Mouse (Mus musculus) MEL (cell line): Measurements from ENCODE around the gene Cdkal1. TPM values are rescaled to one million over a fixed set of nuclear protein-coding genes. Genes with fewer than 3 reads are reported as not detected.

Source experiments
- DNase-seq: peaks from one replicate; pipeline ENCODE4 v3.0.0; 2011; ENCODE audit warnings: low read depth, low spot score
- H3K27ac ChIP-seq: 2 replicates; pipeline ENCODE4 v1.5.1; 2012; ENCODE audit warnings: low read depth, mild to moderate bottlenecking, control low read depth, low read length, moderate library complexity; ENCODE audit not compliant: control insufficient read depth
- H3K27me3 ChIP-seq, 2 experiments: fragments of 150-350 bp in 1 of 2; sonication (generic) in 1 of 2; 2 replicates each; pipeline ENCODE4 v1.6.1; 2012; ENCODE audit warnings: low read length in 2 of 2, mild to moderate bottlenecking in 2 of 2, improper control_type of control experiment in 1 of 2, moderate library complexity in 1 of 2; ENCODE audit not compliant: insufficient read depth in 2 of 2, control insufficient read depth in 1 of 2
- H3K36me3 ChIP-seq, 2 experiments: 2 replicates each; pipeline ENCODE4 v1.6.1; 2012 to 2014; ENCODE audit warnings: low read length in 2 of 2, improper control_type of control experiment in 1 of 2, inconsistent platforms in 1 of 2, mild to moderate bottlenecking in 1 of 2; ENCODE audit not compliant: insufficient read depth in 2 of 2, control insufficient read depth in 1 of 2
- H3K4me1 ChIP-seq, 2 experiments: fragments of 150-350 bp in 1 of 2; sonication (generic) in 1 of 2; 2 replicates each; pipeline ENCODE4 v1.6.1; 2012; ENCODE audit warnings: low read length in 2 of 2, improper control_type of control experiment in 1 of 2, mild to moderate bottlenecking in 1 of 2; ENCODE audit not compliant: insufficient read depth in 2 of 2, control insufficient read depth in 1 of 2
- H3K4me3 ChIP-seq, 2 experiments: fragments of 150-350 bp in 1 of 2; sonication (generic) in 1 of 2; 2 replicates each; pipeline ENCODE4 v1.5.1; 2012; ENCODE audit warnings: low read depth in 2 of 2, low read length in 2 of 2, mild to moderate bottlenecking in 2 of 2, moderate library complexity in 2 of 2, control low read depth in 1 of 2, improper control_type of control experiment in 1 of 2; ENCODE audit not compliant: control insufficient read depth in 1 of 2, insufficient read depth in 1 of 2
- H3K79me2 ChIP-seq: 2 replicates; pipeline ENCODE4 v1.6.1; 2012; ENCODE audit warnings: mild to moderate bottlenecking, low read length, moderate library complexity; ENCODE audit not compliant: control insufficient read depth, poor library complexity, insufficient read depth
- H3K9ac ChIP-seq: 2 replicates; pipeline ENCODE4 v1.6.1; 2012; ENCODE audit warnings: low read depth, mild to moderate bottlenecking, control low read depth, low read length, moderate library complexity; ENCODE audit not compliant: control insufficient read depth, poor library complexity, severe bottlenecking
- H3K9me3 ChIP-seq: fragments of 150-350 bp; sonication (generic); replicated peaks from 2 replicates; pipeline ENCODE4 v1.6.1; 2012; ENCODE audit warnings: mild to moderate bottlenecking, low read length, improper control_type of control experiment, moderate library complexity; ENCODE audit not compliant: insufficient read depth
- KAT2A ChIP-seq: conservative IDR thresholded peaks from 2 replicates; pipeline ENCODE4 v1.6.1; 2012; ENCODE audit warnings: low read depth, low read length, improper control_type of control experiment, inconsistent platforms
- MAX ChIP-seq: IDR thresholded peaks from 2 replicates; pipeline ENCODE4 v1.6.1; 2011; ENCODE audit warnings: low read length, improper control_type of control experiment
- MEF2A ChIP-seq: IDR thresholded peaks from 2 replicates; pipeline ENCODE4 v1.6.1; 2014; ENCODE audit warnings: low read depth, mild to moderate bottlenecking, inconsistent platforms, low read length, improper control_type of control experiment; ENCODE audit not compliant: poor library complexity, insufficient replicate concordance, severe bottlenecking; ENCODE audit errors: extremely low read depth
- MXI1 ChIP-seq: IDR thresholded peaks from 2 replicates; pipeline ENCODE4 v1.6.1; 2011; ENCODE audit warnings: mild to moderate bottlenecking, low read depth, low read length, improper control_type of control experiment
- SMC3 ChIP-seq: IDR thresholded peaks from 2 replicates; pipeline ENCODE4 v1.6.1; 2011; ENCODE audit warnings: low read depth, low read length, improper control_type of control experiment
- TAL1 ChIP-seq: IDR thresholded peaks from 2 replicates; pipeline ENCODE4 v1.6.1; 2012; ENCODE audit warnings: mild to moderate bottlenecking, inconsistent platforms, low read length, moderate library complexity, mixed read lengths
- USF2 ChIP-seq, 2 experiments: IDR thresholded peaks; 2 replicates each; pipeline ENCODE4 v1.6.1; 2011 to 2012; ENCODE audit warnings: improper control_type of control experiment in 2 of 2, low read length in 2 of 2, borderline replicate concordance in 1 of 2, inconsistent platforms in 1 of 2, low read depth in 1 of 2, mild to moderate bottlenecking in 1 of 2; ENCODE audit not compliant: insufficient read depth in 1 of 2
- ZC3H11A ChIP-seq: IDR thresholded peaks from 2 replicates; pipeline ENCODE4 v1.6.1; 2012; ENCODE audit warnings: low read depth, mild to moderate bottlenecking, inconsistent platforms, low read length, improper control_type of control experiment
- ZKSCAN1 ChIP-seq: IDR thresholded peaks from 2 replicates; pipeline ENCODE4 v1.6.1; 2012; ENCODE audit warnings: low read depth, mild to moderate bottlenecking, inconsistent platforms, low read length, improper control_type of control experiment, moderate library complexity
- ZMIZ1 ChIP-seq: IDR thresholded peaks from 2 replicates; pipeline ENCODE4 v1.6.1; 2012; ENCODE audit warnings: low read depth, mild to moderate bottlenecking, inconsistent platforms, low read length, improper control_type of control experiment, moderate library complexity
- polyA plus RNA-seq, 2 experiments: library from polyadenylated mRNA; stranded (reverse) in 1 of 2; unstranded in 1 of 2; fragments of >175 nt in 1 of 2; fragments of >200 nt in 1 of 2; gene quantifications; 2 replicates each; pipeline versions ENCODE4 v1.2.1 to v1.2.4; 2012; ENCODE audit warnings: low replicate concordance in 2 of 2, low read depth in 1 of 2; ENCODE audit not compliant: insufficient read length in 2 of 2, insufficient read depth in 1 of 2, missing spikeins in 1 of 2
- total RNA-seq: library from RNA; depleted of rRNA; stranded (reverse); fragments of 300-350 nt; gene quantifications from 2 replicates; pipeline ENCODE4 v1.2.3, GENCODE M21; 2012

Cdkal1 gene
- total and polyA plus RNA-seq, 3 experiments = 10.6 to 11.0 TPM; not detected in 1

- no peak for TF ChIP-seq MAX
- Histone ChIP-seq H3K4me1 (peaks cover 0 to 8% of the 10 kb centered on the region in 2 experiments; a peak in 2 of 4 replicates), H3K27ac (no peak overlapping the region), H3K27me3 (no peaks in the 10 kb centered on the region), H3K4me3 (no peak overlapping the region), H3K9me3 (no peaks in the 10 kb centered on the region), H3K36me3 (peaks cover 0 to 7% of the 10 kb centered on the region in 2 experiments; a peak in 2 of 4 replicates), H3K79me2 (no peaks in the 10 kb centered on the region), H3K9ac (no peak overlapping the region)
- DNase-seq = no peak
Observed at GRCm38 (mm10) chr13:29364901-29365625, 490.4 kb downstream of the Cdkal1 start.

- Histone ChIP-seq H3K36me3 (peaks cover 0 to 7% of the 10 kb centered on the region in 2 experiments; a peak in 2 of 4 replicates), H3K9me3 (no peaks in the 10 kb centered on the region), H3K4me1 (peaks cover 0 to 8% of the 10 kb centered on the region in 2 experiments; a peak in 2 of 4 replicates), H3K79me2 (no peaks in the 10 kb centered on the region), H3K27ac (no peak overlapping the region), H3K9ac (no peak overlapping the region), H3K4me3 (no peak overlapping the region), H3K27me3 (no peaks in the 10 kb centered on the region)
- TF ChIP-seq ZMIZ1 (no peak), USF2 (IDR thresholded peaks at IDR 0.05; ENCODE audit: borderline replicate concordance in 1 of 2, insufficient read depth in 1 of 2, low read depth in 1 of 2, low read length in 2 of 2) (no peak), TAL1 (no peak)
- no peak for DNase-seq
Observed at GRCm38 (mm10) chr13:29364009-29364408, 491.5 kb downstream of the Cdkal1 start.

GRCm38 (mm10) chr13:29361842-29362241 lies 493.6 kb downstream of the Cdkal1 start:
- Histone ChIP-seq H3K36me3 (peaks cover 0 to 7% of the 10 kb centered on the region in 2 experiments; a peak in 2 of 4 replicates), H3K27me3 (no peaks in the 10 kb centered on the region)
- TF ChIP-seq MXI1 = no peak
- TF ChIP-seq KAT2A = no peak
- no peak for TF ChIP-seq ZC3H11A
- no peak for TF ChIP-seq USF2 (IDR thresholded peaks at IDR 0.05; ENCODE audit: borderline replicate concordance in 1 of 2, insufficient read depth in 1 of 2, low read depth in 1 of 2, low read length in 2 of 2)
- no peak for TF ChIP-seq ZKSCAN1
- TF ChIP-seq MEF2A = no peak
- TF ChIP-seq SMC3 = no peak

More at GRCm38 (mm10) chr13:29361842-29362241, 493.6 kb downstream of the Cdkal1 start:
- Histone ChIP-seq H3K27ac (no peak overlapping the region), H3K4me3 (no peak overlapping the region), H3K9ac (no peak overlapping the region), H3K9me3 (no peaks in the 10 kb centered on the region), H3K79me2 (no peaks in the 10 kb centered on the region), H3K4me1 (peaks cover 0 to 8% of the 10 kb centered on the region in 2 experiments; a peak in 2 of 4 replicates)
- DNase-seq = no peak
